Mouse (Mus musculus): Measurements from ENCODE around the gene Zscan10. TPM values are rescaled to one million over a fixed set of nuclear protein-coding genes. Genes with fewer than 3 reads are reported as not detected.

Gene Zscan10
- total RNA-seq, 2 experiments from 2014 or later: not detected

DNA sequence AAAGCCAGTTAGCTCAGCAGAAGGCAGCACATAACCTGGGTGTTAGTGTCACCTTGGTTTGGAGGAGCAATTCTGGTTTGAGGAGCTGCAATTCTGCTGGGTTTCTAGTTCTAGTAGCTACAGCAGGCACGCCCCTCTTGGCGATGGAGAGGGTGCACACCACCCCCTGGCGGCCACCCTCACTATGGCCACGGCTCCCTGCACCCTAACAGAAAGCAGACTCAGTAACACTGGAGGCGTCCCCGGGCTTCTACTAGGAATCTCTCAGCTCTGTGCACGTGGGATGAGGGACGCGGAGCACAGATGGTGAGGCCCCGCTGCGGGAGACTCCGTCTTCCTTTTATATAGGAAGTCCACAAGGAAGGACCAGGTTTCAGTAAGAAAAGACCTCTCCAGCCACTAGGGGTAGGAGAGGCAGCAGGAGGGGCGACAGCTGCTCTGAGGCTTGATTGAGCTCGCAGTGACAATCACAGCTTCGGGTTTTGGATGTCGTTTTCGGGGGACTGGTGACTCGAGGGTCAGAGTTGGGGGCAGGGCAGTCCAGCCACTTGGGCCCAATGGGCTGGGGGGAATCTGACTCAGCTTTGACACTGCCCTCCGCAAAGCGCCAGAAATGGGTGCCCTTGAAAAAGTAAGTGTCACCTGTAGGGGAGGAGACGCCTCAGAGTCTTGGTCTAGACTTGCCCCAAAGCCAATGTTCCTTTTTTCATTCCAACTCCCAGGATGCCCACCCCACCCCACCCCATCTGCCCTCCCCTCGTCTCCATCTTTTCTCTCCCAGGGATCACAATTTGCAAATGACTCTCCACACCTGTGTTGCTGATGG lies 29.8 kb downstream of the Zscan10 start:
- intact Hi-C loops (cut with DNase I): loop anchor here (5.0 kb wide), 1 partner anchor 58 kb away; no protein-coding TSS in a partner anchor
- DNase-seq (ENCODE audit: low spot score in 2 of 2): peak; percentile 80 to 93

DNA sequence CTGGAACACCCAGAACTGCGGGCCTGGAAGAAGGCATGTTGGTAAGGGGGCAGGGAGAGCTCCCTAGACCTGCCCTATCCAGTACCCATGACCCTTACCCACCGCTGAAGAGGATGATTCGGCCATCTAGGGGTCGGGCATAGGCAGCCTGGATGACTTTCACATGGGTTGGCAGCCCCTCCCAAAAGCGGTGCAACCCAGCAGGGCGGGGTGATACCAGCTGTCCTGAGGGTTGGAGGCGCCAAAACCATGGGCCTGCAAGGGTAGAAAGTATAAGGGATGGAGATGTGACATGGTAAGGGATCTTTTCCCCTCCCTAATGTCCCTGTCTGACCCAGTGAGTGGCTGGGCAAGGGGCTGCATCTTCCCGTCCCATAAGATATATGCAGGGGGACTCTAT lies 30.6 kb downstream of the Zscan10 start:
- intact Hi-C loops (cut with DNase I): loop anchor here (5.0 kb wide), 1 partner anchor 59 kb away; no protein-coding TSS in a partner anchor
- no peak for DNase-seq (ENCODE audit: low spot score in 2 of 2)

DNA sequence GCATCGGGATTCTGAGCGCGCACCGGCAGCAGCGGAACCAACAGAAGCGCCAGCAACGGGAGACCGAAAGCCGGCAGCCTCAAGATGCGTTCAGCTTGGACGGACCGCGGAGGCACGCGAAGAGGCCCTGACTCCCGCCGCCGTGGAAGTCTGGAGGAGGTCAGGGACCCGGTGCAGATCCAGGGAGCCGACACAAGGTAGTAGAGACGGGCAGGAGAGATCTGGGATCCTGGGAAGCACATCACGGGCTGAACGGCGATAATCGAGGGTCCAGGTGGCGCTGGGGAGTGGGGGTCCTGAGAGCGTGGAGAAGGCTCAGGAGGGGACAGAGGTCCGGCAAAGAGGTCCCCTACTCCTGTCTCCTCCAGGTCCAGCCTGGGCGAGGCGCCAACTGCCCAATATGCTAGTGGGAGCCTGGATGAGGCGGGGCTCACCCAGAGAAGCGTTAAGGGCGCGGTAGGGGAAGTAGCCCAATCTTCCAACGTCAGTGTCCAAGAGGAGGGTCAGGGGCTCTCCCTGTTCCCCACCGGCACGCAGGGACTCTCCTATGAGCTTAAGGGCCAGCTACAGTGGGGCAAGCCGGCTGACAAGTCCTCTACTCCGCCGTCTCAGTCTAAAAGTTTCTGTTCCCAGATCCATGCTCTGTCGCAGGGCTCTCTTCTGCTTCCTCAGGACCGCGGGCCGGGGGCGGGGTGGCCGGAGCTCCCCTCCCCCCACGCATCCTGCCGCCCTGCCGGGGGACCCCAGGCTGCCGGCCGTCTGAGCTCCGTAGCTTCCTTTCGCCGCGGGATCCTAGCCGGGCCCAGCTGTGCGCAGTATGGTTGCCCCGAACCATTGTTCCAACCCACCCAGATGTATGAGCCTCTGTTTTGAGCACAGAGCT lies 44.2 kb downstream of the Zscan10 start, which contains the start of gene Mmp25:
Mmp25 (minus strand) TSS at position 665 of the 883 bp plus-strand sequence.
- no peak for DNase-seq (ENCODE audit: low spot score in 2 of 2)
- intact Hi-C loops (cut with DNase I): no loop called here

DNA sequence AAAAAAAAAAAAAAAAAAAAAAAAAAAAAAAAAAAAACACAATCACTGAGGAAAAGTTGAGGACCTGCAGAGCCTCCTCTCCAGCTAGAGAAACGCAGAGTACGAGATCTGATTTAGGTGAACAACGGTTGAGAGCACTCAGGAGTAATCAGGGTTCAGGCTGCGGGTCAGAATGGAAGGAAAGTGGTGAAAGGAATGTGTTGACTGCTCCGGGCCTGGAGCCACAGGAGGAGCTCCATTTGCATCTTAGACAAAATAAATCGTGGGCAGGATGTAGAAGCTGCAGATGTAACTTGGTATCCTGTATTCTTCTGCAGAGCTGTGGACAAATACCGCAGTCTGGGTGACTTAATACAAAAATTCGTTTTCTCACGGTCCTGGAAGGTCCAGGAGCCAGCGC lies 45.2 kb downstream of the Zscan10 start:
- intact Hi-C loops (cut with DNase I): no loop called here
- DNase-seq (ENCODE audit: low spot score in 2 of 2): no peak

DNA sequence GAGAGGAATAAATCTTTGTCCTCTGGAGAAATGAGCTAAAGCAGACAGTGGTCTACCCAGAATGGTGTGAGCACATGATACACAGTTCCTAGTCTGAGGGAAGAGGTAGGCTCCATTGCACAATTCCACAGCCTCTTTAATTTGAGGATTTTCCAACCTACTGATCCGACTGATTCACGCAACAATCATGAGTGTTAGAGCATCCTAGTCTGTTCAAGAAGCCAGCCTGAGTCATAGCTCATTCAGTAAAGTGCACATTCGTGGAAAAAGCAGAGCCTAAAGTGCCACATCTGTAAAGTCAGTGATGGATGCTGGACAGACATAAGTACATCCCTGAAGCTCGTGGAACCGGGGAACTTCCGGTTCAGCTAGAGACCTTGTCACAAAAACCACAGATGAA lies 50.7 kb downstream of the Zscan10 start:
- no peak for DNase-seq (ENCODE audit: low spot score in 2 of 2)
- intact Hi-C loops (cut with DNase I): no loop called here

DNA sequence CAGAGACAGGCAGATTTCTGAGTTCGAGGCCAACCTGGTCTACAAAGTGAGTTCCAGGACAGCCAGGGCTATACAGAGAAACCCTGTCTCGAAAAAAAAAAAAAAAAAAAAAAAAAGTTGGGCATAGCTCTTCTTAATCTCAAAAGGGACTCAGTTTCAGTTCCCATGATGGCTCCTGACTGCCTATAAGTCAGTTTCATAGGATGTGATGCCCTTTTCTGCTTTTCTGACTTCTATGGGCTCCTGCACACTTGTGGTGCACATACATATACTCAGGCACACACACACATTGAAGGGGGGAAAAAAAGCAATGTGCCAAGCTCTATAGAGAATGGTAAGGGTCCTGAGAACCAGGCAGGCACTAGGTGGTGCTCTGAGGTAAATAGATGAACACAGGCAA lies 52.7 kb downstream of the Zscan10 start:
- intact Hi-C loops (cut with DNase I): no loop called here
- no peak for DNase-seq (ENCODE audit: low spot score in 2 of 2)

DNA sequence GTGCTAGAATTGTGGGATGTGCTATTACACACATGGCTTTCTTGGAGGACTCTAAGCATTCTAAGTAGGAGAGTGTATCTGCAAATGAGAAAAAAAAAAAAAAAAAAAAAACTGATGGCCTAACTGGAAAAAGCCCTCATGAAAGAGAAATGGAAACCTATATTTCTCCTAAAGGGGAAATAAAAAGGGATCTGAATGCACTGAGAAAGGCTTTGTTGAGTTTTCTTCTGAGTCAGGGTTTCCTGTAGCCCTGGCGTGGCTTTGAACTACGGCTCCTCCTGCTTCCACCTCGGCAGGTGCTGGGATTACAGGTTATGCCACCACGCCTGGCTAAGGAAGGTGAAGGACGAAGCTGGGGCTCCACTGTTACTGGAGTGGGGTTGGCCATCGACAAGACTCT lies 53.3 kb downstream of the Zscan10 start:
- intact Hi-C loops (cut with DNase I): no loop called here
- no peak for DNase-seq (ENCODE audit: low spot score in 2 of 2)

DNA sequence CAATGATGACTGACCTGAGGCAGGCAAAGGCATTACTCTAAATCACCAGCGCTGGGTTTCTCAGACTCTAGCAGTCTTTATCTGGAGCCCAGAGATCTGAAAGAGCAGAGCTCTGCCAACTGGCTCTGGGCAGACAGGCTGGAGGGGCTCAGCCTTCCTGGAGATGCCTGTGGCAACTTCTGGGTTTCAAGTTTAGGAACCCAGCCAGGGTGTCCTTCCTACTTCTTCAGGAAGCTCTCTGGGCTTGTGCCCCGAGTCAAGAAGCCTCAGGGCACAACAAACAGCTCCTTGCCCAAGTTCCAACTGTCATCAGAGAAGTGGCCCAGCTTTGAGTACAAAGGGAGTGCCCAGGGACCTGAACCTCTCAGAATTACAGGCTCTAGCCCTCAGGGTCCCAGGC lies 53.8 kb downstream of the Zscan10 start:
- DNase-seq (ENCODE audit: low spot score in 2 of 2): no peak
- intact Hi-C loops (cut with DNase I): no loop called here

DNA sequence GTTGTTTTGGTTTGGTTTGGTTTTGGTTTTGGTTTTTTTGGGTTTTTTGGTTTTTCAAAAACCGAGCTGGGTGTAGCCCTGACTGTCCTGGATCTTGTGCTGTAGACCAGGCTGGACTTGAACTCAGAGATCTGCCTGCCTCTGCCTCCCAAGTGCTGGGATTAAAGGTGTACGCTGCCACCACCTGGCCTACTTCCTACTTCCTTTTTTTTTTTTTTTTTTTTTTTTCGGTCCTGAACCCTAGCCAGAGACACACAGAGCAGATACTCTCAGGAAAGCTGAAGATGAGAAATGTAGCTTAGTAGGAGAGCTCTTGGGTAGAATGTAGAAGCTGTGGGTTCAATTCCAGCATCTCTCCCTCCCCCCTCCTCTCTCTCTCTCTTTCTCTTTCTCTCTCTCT lies 57.8 kb downstream of the Zscan10 start:
- intact Hi-C loops (cut with DNase I): no loop called here

DNA sequence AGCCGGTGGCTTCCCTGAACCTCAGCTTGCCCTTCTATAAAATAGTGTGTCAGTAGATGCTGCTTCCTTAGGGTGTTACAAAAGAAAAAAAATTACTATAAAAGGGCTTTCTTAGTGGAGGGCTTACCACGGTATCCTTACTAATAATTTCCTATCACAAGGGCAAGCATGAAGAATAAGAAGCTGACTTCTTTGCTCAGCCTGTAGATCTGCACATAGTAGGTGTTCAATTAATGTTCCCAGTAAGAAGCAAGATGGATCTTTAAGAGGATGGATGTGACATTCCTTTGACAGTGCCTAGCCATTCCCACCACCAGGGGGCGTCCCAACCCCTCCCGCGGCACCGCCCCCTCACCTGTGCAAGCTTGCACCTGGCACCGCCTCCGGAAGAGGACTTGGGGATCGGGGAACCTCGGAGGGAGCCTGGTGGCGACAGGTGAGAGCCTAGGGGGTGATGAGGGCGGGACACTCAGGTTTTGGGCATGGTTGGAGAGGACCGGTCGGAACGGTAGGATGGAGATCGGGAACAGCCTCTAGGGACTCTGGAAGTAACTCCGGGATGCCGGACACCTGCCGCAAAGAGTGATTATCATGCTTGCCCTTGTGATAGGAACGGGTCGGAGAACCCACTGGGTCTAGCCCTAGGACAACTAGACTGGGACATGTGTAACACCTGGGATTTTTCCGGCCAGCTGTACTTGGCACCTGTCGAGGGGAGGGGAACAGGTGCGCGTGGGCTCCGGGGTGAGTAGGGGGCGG lies 59.6 kb downstream of the Zscan10 start, which contains the start of gene Bicdl2:
Bicdl2 (plus strand) TSS at position 390 of the 759 bp plus-strand sequence.
- intact Hi-C loops (cut with DNase I): loop anchor here (5.0 kb wide), 1 partner anchor 42 kb away; no protein-coding TSS in a partner anchor
- no peak for DNase-seq (ENCODE audit: low spot score in 2 of 2)

More for the DNA sequence above, 57.8 kb downstream of the Zscan10 start:
- DNase-seq (ENCODE audit: low spot score in 2 of 2): no peak

Other genes starting within 250 kb of the Zscan10 start
- gene Vmn2r116, start 216.3 kb upstream of the Zscan10 start, total RNA-seq (2021): not detected
- not detected for gene Vmn2r117, start 121.2 kb upstream of the Zscan10 start, total RNA-seq (2021)
- 1 to 10 TPM; 6.5 to 7.0 TPM for gene Zfp213, start 36.6 kb upstream of the Zscan10 start, total RNA-seq (2021)
- 10 to 100 TPM; 23.7 to 25.3 TPM for gene Zfp13, start 1.4 kb upstream of the Zscan10 start, total RNA-seq (2021)
- gene Mmp25, start 44.4 kb downstream of the Zscan10 start, total RNA-seq (2021): under 1 TPM; 0.32 to 0.34 TPM
- gene Bicdl2, start 59.6 kb downstream of the Zscan10 start, total RNA-seq (2021): not detected
- 100 to 1,000 TPM; 127 to 129 TPM for gene Hcfc1r1, start 72.7 kb downstream of the Zscan10 start, total RNA-seq (2021)
- 1 to 10 TPM; 5.2 to 7.4 TPM for gene Thoc6, start 73.0 kb downstream of the Zscan10 start, total RNA-seq (2021)
- gene Tnfrsf12a, start 76.6 kb downstream of the Zscan10 start, total RNA-seq (2021): 10 to 100 TPM; 10.3 to 13.5 TPM
- not detected for gene Cldn6, start 78.4 kb downstream of the Zscan10 start, total RNA-seq (2021)
- gene Cldn9, start 83.2 kb downstream of the Zscan10 start, total RNA-seq (2021): under 1 TPM in 1 of 2 experiments, not detected in 1; 0.25 TPM
- not detected for gene 1520401A03Rik, start 121.9 kb downstream of the Zscan10 start, total RNA-seq (2021)
- gene Pkmyt1, start 125.5 kb downstream of the Zscan10 start, total RNA-seq (2021): 1 to 10 TPM; 3.0 to 3.3 TPM
- gene Paqr4, start 140.0 kb downstream of the Zscan10 start, total RNA-seq (2021): 10 to 100 TPM; 52.8 to 58.2 TPM
- gene Kremen2, start 145.0 kb downstream of the Zscan10 start, total RNA-seq (2021): under 1 TPM; 0.60 to 0.71 TPM
- gene Flywch1, start 170.7 kb downstream of the Zscan10 start, total RNA-seq (2021): 100 to 1,000 TPM; 304 to 305 TPM
- gene Flywch2, start 185.2 kb downstream of the Zscan10 start, total RNA-seq (2021): 10 to 100 TPM; 14.5 to 15.4 TPM
- 100 to 1,000 TPM; 495 to 577 TPM for gene Srrm2, start 189.7 kb downstream of the Zscan10 start, total RNA-seq (2021)
- gene Elob, start 228.3 kb downstream of the Zscan10 start, total RNA-seq (2021): 100 to 1,000 TPM; 359 to 371 TPM
- gene Prss33, start 235.2 kb downstream of the Zscan10 start, total RNA-seq (2021): not detected
- not detected for gene Prss32, start 243.0 kb downstream of the Zscan10 start, total RNA-seq (2021)
- gene Prss41, start 243.3 kb downstream of the Zscan10 start, total RNA-seq (2021): 1 to 10 TPM; 1.1 to 2.3 TPM